Mouse (Mus musculus) C2C12 (cell line): ENCODE measurements at regions not wholly inside any gene's neighbourhood (a gene's known extent, or its start where the extent isn't known, plus 50 kb on each side); places are given as distances from the start of the nearest gene placed in this dataset.

Source experiments
- CTCF ChIP-seq: IDR thresholded peaks from one replicate; pipeline ENCODE4 v1.5.1; 2011; ENCODE audit not compliant: control insufficient read depth, insufficient read depth, insufficient read length
- USF1 ChIP-seq: IDR thresholded peaks from one replicate; pipeline ENCODE4 v1.6.1; 2011; ENCODE audit warnings: low read depth, mild to moderate bottlenecking, control low read depth, moderate library complexity

DNA sequence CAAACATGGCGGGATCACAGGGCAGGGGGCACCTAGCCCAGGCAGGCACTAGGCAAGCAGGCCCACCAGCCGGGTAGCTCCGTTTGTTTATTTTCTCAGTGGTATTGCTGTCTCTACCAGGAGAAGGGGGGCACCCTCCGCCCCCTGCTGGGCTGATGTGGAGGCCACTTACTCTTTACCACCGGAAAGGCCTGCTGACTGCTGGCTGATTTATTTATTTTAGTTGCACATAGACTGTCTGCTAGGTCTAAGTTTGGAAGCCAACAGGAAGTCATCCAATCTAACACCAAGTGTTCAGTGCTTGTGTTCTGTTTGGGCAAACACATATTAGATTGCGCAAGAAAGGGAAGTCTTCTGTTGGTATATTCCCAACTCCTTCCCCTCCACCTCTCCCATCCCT lies 128.6 kb downstream of the Dact1 start:
- no peak for TF ChIP-seq USF1
- no peak for TF ChIP-seq CTCF
